Mouse (Mus musculus) heart, embryonic 14.5 days (tissue): Measurements from ENCODE around the gene Hnrnpa3. TPM values are rescaled to one million over a fixed set of nuclear protein-coding genes. Genes with fewer than 3 reads are reported as not detected.
"Not testable (repeated sequence)": the region's sequence is repeated elsewhere in the genome, so short reads cannot be mapped to it uniquely, and the experiment has no call there.

Experiments used
- ATAC-seq: fragments of 200-750 bp; cut with Nextera tagmentation; 2 replicates; pipeline ENCODE4 v1.8.0; 2017; ENCODE audit warnings: low read depth, moderate TSS enrichment; ENCODE audit not compliant: insufficient number of reproducible peaks, insufficient read depth, low FRiP score
- H3K27ac ChIP-seq, 2 experiments: fragments of 200-500 bp in 1 of 2; fragments of 300-500 bp in 1 of 2; sonication (generic) in 1 of 2; replicated peaks in 1 of 2; 2 replicates each; pipeline ENCODE4 v1.5.1; 2012 to 2014; ENCODE audit warnings: low read depth in 2 of 2, low read length in 2 of 2, control low read depth in 1 of 2, mild to moderate bottlenecking in 1 of 2, mixed read lengths in 1 of 2; ENCODE audit not compliant: control insufficient read depth in 1 of 2, insufficient read depth in 1 of 2
- H3K27me3 ChIP-seq: fragments of 300-500 bp; sonication (generic); 2 replicates; pipeline ENCODE4 v1.6.1; 2014; ENCODE audit warnings: mild to moderate bottlenecking, low read length, control low read depth; ENCODE audit not compliant: control insufficient read depth, insufficient read depth
- H3K36me3 ChIP-seq: fragments of 300-500 bp; sonication (generic); 2 replicates; pipeline ENCODE4 v1.6.1; 2014; ENCODE audit warnings: mild to moderate bottlenecking, control low read depth, low read length, mixed read lengths; ENCODE audit not compliant: control insufficient read depth, insufficient read depth
- H3K4me1 ChIP-seq, 2 experiments: fragments of 200-500 bp in 1 of 2; fragments of 300-500 bp in 1 of 2; sonication (generic) in 1 of 2; 2 replicates each; pipeline ENCODE4 v1.6.1; 2012 to 2014; ENCODE audit warnings: low read length in 2 of 2, control low read depth in 1 of 2, mixed read lengths in 1 of 2; ENCODE audit not compliant: control insufficient read depth in 2 of 2, insufficient read depth in 2 of 2
- H3K4me2 ChIP-seq: fragments of 300-500 bp; sonication (generic); 2 replicates; pipeline ENCODE4 v1.6.1; 2014; ENCODE audit warnings: mild to moderate bottlenecking, low read length
- H3K4me3 ChIP-seq, 2 experiments: fragments of 200-500 bp in 1 of 2; fragments of 300-500 bp in 1 of 2; sonication (generic) in 1 of 2; 2 replicates each; pipeline ENCODE4 v1.5.1; 2012 to 2014; ENCODE audit warnings: low read length in 2 of 2, mild to moderate bottlenecking in 2 of 2, control low read depth in 1 of 2, low read depth in 1 of 2, moderate library complexity in 1 of 2; ENCODE audit not compliant: control insufficient read depth in 1 of 2, insufficient read depth in 1 of 2
- H3K9ac ChIP-seq: fragments of 300-500 bp; sonication (generic); 2 replicates; pipeline ENCODE4 v1.6.1; 2014; ENCODE audit warnings: mild to moderate bottlenecking, low read length
- H3K9me3 ChIP-seq: fragments of 300-500 bp; sonication (generic); 2 replicates; pipeline ENCODE4 v1.6.1; 2016; ENCODE audit warnings: low read length, control low read depth; ENCODE audit not compliant: control insufficient read depth
- WGBS: fragments of 180-500 bp; shearing (Covaris S2); extraction: QIAGEN DNeasy Blood & Tissue Kit; methylation state at CpG from one replicate; pipeline ENCODE4 v1.1.7; 2014; 5-methylcytosine and 5-hydroxymethylcytosine counted together
- polyA plus RNA-seq: library from polyadenylated mRNA; unstranded; fragments of >200 nt; fragmentation: Nextera tagmentation; extraction: Ambion mirVana; gene quantifications from 2 replicates; pipeline ENCODE4 v1.2.1, GENCODE M21; 2014

Hnrnpa3 gene
- polyA plus RNA-seq, 1 experiment from 2014 or later = 121 TPM

GRCm38 (mm10) chr2:75637822-75638221, 21.2 kb upstream of the Hnrnpa3 start:
- H3K4me2 ChIP-seq, H3K4me3 ChIP-seq, H3K4me1 ChIP-seq, H3K27ac ChIP-seq, H3K9me3 ChIP-seq, H3K9ac ChIP-seq, H3K36me3 ChIP-seq, ATAC-seq, H3K27me3 ChIP-seq: not testable (repeated sequence)
- WGBS = 90% methylated on average over 6 of the region's 6 CpGs

- H3K36me3 ChIP-seq, H3K27me3 ChIP-seq, H3K9ac ChIP-seq, ATAC-seq, H3K9me3 ChIP-seq: not testable (repeated sequence)
- WGBS = 8% methylated on average over 11 of the region's 12 CpGs
- Histone ChIP-seq H3K4me1 (peaks cover 4 to 13% of the 10 kb centered on the region in 2 experiments), H3K27ac (peak overlapping the region; percentile 54 to 69; a peak in 2 of 4 replicates), H3K4me2 (peak overlapping the region; percentile 27; the same call in 1 of the 2 replicates), H3K4me3 (peak overlapping the region in 1 of 2 experiments; percentile 22; a peak in 1 of 4 replicates)
These were observed 19.5 kb upstream of the Hnrnpa3 start for GRCm38 (mm10) chr2:75639535-75639934.

- not testable (repeated sequence) for ATAC-seq, H3K4me2 ChIP-seq, H3K9me3 ChIP-seq, H3K27me3 ChIP-seq, H3K27ac ChIP-seq, H3K9ac ChIP-seq, H3K36me3 ChIP-seq, H3K4me3 ChIP-seq
- WGBS = 33% methylated on average over 3 of the region's 4 CpGs
- peaks cover 4 to 13% of the 10 kb centered on the region in 2 experiments for H3K4me1 ChIP-seq
These were observed 16.7 kb upstream of the Hnrnpa3 start for GRCm38 (mm10) chr2:75642312-75642711.

- WGBS = 62% methylated on average over 8 of the region's 8 CpGs
- Histone ChIP-seq H3K27me3 (no peaks in the 10 kb centered on the region), H3K4me1 (peaks cover 4 to 13% of the 10 kb centered on the region in 2 experiments), H3K9ac (no peak overlapping the region), H3K4me2 (no peak overlapping the region), H3K27ac (peak overlapping the region; percentile 71 to 86), H3K4me3 (no peak overlapping the region), H3K36me3 (no peaks in the 10 kb centered on the region), H3K9me3 (no peaks in the 10 kb centered on the region)
- no peak for ATAC-seq
These were observed 16.1 kb upstream of the Hnrnpa3 start for GRCm38 (mm10) chr2:75642795-75643550.

- Histone ChIP-seq H3K9ac (no peak overlapping the region), H3K27ac (0 out of 4 replicates have a peak overlapping the region, but pooled peaks of 1 of the 2 experiments have one; percentile 71), H3K4me3 (no peak overlapping the region), H3K4me1 (peaks cover 4 to 13% of the 10 kb centered on the region in 2 experiments), H3K36me3 (no peaks in the 10 kb centered on the region), H3K27me3 (no peaks in the 10 kb centered on the region), H3K4me2 (no peak overlapping the region), H3K9me3 (no peaks in the 10 kb centered on the region)
- 80% methylated on average over 6 of the region's 6 CpGs for WGBS
- no peak for ATAC-seq
These were observed 15.1 kb upstream of the Hnrnpa3 start for GRCm38 (mm10) chr2:75643950-75644349.

GRCm38 (mm10) chr2:75645251-75645650, 13.8 kb upstream of the Hnrnpa3 start:
- no peak overlapping the region for H3K9ac ChIP-seq
- no peaks in the 10 kb centered on the region for H3K27me3 ChIP-seq
- H3K4me2 ChIP-seq = no peak overlapping the region
- no peak overlapping the region for H3K27ac ChIP-seq
- peaks cover 4 to 13% of the 10 kb centered on the region in 2 experiments for H3K4me1 ChIP-seq
- H3K9me3 ChIP-seq = no peaks in the 10 kb centered on the region
- 87% methylated on average over 12 of the region's 12 CpGs for WGBS
- no peak for ATAC-seq
- H3K4me3 ChIP-seq = no peak overlapping the region
- H3K36me3 ChIP-seq = no peaks in the 10 kb centered on the region

GRCm38 (mm10) chr2:75650437-75650836, 8.6 kb upstream of the Hnrnpa3 start:
- Histone ChIP-seq H3K4me1 (peaks cover 0 to 6% of the 10 kb centered on the region in 2 experiments; a peak in 1 of 4 replicates), H3K9ac (no peak overlapping the region), H3K27ac (no peak overlapping the region), H3K4me3 (no peak overlapping the region), H3K36me3 (no peaks in the 10 kb centered on the region), H3K9me3 (no peaks in the 10 kb centered on the region), H3K4me2 (no peak overlapping the region), H3K27me3 (no peaks in the 10 kb centered on the region)
- no peak for ATAC-seq
- 91% methylated on average over 1 of the region's 1 CpGs for WGBS
